Mouse (Mus musculus) lung, postnatal 25 days (tissue): Measurements from ENCODE around the gene Myh9.
A peak's percentile ranks its signal among the peaks of the same experiment; 100 is the strongest.

Source experiments
- DNase-seq: peaks from one replicate; pipeline ENCODE4 v3.0.0; 2022; ENCODE audit warnings: low spot score

Gene Myh9

DNA sequence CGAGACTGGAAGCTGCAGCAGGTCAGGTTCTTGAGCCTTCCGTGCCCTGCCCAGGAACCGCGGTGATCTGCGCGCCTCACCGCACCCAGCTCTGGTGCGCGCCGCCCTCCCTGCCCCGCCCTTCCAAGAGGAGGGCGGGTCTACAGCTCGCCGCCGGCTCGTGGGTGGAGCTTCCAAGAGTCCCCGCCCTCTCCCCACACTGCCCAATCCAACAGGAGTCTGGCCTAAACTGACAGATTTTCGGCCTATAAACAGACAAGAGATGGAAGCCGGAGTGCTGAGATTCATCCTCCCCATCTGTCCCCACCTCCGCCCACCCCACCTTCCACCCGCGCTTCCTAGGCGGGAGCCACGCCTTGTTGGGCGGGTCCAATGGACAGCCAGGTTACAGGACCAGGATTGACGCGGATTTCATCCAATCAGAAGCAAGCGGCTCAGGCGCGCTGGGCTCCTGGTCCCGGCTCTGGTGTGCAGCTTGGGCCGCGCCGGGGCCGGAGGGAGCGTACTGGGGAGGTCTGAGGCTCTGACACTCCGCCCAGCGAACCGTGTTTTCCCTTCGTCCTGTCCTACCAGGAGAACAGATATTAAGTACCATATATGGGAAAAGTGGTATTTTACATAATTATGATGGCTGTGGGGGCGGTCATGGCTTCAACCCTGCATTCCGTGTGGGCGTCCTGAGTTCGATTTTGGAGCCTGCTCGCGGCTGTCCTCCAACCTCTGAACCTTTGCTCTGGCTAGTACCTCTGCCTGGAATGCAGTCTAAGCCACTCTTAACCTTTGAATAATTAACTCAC lies at the start of gene Myh9:
TSS of gene Myh9 (minus strand) at position 129 of the 797 bp plus-strand sequence.
- DNase-seq = peak; percentile 100

GRCm38 (mm10) chr15:77891766-77892165 lies 49.8 kb upstream of the Myh9 start:
- peak; percentile 79 for DNase-seq

DNA sequence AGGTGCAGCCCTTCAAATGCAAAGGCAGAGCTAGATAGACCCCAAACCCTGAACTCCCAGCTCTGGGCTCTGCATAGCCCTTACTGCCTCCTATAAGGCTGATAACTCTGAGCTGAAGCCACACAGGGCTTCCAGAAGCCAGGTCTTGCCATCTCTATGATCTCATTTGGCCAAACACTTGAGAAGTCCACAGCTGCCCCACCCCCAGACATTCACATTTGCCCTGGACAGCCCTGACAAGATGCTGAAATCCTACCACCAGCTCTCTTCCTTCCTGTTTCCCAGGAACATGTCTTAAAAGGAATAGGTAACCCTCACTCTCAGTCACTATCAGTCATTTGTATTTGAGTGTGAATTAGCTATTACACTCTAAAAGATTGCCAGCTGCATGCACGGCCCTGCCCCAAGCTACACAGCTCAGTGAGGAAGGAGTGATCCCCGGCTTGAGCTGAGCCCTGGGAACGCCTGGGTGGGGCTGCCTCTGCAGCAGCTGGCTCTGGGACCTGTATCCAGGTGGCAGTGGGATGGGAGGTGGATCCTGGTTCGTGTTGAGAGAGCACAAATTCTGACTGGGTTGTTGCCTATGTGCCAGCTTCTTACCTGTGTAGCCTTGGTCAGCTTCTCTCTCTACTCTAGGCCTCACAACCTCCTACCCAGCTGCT lies 47.9 kb upstream of the Myh9 start:
- no peak for DNase-seq

DNA sequence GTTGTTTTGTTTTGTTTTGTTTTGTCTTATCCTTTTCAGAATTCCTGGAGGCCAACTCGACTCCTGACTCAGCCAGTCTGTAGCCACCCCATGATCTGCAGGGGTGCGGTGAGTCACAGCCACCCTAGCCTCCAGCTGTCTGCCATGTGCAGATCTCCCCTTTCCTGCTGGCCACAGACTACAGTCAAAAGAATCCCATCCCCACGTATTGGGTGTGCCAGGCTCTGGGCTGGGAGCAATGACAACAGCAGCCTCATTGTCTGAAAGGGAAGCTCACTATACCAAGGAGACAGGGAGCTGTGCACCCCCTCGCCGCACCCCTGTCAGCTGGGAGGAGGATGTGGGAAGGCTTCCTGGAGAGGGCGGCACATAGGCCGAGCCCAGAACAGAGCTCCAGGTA lies 46.3 kb upstream of the Myh9 start:
- no peak for DNase-seq

DNA sequence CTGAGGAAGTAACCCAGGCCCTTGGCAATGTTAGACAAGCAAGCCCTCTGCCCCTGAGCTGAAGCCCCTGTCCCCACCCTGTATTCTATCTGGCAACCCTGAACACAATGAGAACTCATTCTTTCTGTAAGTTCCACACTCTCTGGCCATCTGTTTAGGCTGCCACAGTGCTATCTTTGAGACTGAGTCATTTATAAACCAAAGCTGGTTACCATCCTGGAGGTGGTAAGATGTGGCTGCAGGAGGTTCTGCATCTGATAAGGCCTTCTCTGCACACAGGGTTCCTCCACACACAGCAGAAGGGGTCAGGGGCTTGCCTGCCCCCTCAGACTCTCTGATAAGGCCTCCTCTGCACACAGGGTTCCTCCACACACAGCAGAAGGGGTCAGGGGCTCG lies 45.1 kb upstream of the Myh9 start:
- no peak for DNase-seq

GRCm38 (mm10) chr15:77886369-77887092 lies 44.6 kb upstream of the Myh9 start:
- no peak for DNase-seq

DNA sequence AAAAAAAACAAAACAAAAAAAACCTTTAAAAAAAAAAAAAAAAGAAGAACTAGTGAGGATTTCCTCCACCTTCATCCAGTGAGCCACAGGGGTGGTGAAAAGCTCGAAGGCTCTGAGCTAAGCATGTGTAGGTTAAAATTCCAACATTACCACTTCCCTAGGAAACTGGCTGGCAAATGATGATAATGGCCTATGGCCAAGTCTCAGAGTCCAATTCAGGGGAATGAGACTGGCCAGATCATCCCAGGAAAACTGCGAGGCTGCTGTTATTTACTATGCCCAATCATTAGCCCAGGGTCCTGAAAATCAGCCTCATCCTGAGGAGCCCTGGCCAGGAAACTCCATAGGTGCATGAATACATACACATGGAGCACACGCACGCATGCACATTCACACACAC lies 44.0 kb upstream of the Myh9 start:
- DNase-seq = no peak

DNA sequence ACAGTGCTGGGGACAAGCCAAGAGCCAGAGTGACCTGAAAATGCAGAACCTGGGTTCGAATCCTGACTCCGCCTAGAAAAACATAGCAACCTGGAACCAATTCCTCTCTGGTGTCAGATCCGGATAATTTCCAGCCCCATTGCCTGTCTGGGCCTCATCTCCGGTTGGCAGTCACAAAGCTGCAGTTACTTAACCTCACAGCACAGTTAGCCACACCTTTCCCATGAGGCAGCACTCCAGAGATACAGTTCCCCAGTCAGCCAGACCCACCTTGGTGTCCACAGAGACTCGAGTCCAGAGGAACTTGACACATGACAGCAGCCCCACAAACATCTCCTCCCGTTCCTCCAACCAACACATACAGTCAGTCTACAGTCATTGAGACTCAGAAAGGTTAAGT lies 43.2 kb upstream of the Myh9 start:
- no peak for DNase-seq

- DNase-seq = no peak
Observed at GRCm38 (mm10) chr15:77883697-77884010, 41.7 kb upstream of the Myh9 start.

DNA sequence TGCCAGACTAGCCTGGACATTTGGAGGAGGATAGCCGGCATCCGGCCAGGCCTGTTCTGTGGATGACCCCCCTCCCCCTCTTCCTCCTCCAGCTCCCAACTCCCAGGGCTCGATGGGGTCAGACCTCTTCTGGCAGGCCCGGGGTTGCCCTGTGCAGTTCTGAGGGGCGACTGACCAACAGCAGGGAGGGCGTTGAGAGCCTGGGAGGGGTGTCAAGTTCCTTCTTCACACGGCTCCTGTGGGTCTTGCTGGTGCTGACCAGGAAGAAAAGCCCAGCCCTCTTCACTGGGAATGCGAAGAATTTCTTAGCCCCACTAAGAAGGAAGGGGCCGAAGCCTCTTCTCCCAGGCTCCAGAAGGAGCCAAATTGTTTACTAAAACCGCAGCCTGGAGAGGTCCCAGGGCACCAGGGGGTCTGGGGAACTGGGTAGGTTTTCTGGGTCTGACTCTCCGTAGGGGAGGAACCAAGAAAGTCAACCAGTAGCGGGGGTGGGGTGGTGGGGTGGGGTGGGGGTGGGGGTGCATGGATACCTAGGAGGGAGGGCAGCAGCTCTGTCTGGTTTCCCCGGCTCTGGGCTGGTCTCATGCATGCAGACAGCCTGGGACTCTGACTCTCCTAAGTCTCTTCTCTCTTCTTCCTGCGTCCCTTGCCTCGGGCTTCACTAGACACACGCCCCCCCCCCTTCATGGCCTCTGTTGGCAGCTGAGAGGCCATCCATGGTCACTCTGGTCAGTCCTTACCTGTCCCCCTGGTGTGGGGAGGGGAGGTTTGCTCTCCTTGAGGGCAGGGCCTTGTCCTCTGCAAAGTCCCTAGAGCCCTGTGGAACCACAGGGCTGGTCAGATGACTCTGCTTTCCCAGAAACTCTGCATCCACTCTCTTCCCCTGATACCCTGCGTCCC lies 41.1 kb upstream of the Myh9 start:
- DNase-seq = peak; percentile 80

DNA sequence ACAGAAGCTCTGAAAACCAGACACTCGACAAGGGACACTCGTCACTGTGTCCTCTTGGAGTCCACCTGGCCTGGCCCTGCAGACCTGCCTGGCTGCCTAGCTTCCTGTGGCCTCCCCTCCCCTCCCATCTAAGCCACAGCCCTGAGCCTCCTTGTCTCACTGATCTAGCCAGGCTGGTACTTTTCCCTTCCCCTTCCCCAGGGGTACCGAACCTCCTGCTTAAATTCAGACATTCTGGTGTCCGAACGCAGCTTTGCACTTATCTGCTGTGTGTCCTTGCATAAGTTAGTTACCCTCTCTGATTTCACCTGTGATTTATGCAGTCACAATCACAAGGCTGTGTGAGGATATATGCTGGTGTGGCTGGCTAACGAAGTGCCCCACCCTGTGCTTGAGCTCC lies 40.3 kb upstream of the Myh9 start:
- DNase-seq = no peak

GRCm38 (mm10) chr15:77881698-77882097 lies 39.7 kb upstream of the Myh9 start:
- no peak for DNase-seq

GRCm38 (mm10) chr15:77880738-77881137 lies 38.8 kb upstream of the Myh9 start:
- no peak for DNase-seq

GRCm38 (mm10) chr15:77879756-77880155 lies 37.8 kb upstream of the Myh9 start:
- DNase-seq = no peak

GRCm38 (mm10) chr15:77877209-77877608 lies 35.2 kb upstream of the Myh9 start:
- no peak for DNase-seq

DNA sequence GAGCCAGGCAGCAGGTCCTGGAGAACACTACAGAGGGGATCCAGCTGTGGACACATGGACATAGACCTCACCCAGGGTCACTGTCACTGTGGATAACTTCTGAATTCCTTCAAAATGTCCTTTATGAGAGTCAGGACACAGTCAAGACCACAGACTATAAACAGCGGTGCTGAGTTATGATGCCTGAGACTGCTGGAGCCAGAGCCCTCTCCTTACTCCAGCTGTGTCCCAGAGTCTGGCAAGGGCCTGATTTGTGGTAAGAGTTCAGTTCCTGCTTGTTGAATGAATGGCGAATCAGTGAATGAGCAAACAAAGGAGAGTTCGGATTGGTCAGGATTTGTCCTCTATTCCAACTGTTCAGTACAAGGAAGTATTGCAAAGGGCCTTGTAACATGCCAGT lies 34.7 kb upstream of the Myh9 start:
- no peak for DNase-seq

GRCm38 (mm10) chr15:77875953-77876352 lies 34.0 kb upstream of the Myh9 start:
- no peak for DNase-seq

DNA sequence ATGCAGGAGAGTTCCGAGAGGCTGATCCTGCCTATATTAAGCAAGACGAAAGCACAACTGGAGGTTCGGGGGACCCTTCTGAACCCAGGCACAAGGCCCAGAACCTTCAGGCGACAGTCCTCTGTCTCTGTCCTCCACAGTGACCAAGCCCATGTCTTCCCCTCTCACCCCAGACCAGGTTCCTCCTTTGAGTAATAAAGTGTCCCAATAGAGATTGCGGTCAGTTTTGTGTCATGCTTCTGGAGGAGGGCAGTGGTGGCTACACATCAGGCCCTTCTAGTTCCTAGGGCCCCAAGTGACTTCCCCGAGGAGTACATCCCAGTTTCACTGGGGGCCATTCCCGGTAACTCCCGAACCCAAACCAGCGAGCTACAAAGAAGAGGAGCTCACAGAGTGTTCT lies 32.8 kb upstream of the Myh9 start:
- DNase-seq = no peak

- DNase-seq = no peak
Observed at GRCm38 (mm10) chr15:77874310-77874709, 32.3 kb upstream of the Myh9 start.

- DNase-seq = no peak
Observed at GRCm38 (mm10) chr15:77873564-77873963, 31.6 kb upstream of the Myh9 start.

DNA sequence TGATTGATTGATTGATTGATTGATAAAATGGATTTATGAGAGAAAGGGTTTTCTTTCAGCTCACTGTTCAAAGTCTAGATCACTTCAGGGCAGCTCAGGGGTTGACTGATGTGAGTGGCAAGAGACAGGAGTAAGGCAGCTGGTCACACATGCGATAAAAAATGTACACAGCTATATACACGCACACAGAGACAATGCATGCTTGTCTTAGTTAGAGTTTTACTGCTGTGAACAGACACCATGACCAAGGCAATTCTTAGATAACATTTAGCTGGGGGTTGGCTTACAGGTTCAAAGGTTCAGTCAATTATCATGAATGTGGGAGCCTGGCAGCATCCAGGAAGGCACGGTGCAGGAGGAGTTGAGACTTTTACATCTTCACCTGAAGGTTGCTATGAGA lies 31.0 kb upstream of the Myh9 start:
- no peak for DNase-seq

GRCm38 (mm10) chr15:77868340-77868739 lies 26.4 kb upstream of the Myh9 start:
- DNase-seq = no peak
